Mouse (Mus musculus) 3T3-L1 (cell line): ENCODE data around the gene Asprv1.

Experiments
- DNase-seq: peaks from one replicate; pipeline ENCODE4 v3.0.0-alpha.2; 2015; ENCODE audit warnings: low read depth, low spot score

Gene Asprv1

DNA sequence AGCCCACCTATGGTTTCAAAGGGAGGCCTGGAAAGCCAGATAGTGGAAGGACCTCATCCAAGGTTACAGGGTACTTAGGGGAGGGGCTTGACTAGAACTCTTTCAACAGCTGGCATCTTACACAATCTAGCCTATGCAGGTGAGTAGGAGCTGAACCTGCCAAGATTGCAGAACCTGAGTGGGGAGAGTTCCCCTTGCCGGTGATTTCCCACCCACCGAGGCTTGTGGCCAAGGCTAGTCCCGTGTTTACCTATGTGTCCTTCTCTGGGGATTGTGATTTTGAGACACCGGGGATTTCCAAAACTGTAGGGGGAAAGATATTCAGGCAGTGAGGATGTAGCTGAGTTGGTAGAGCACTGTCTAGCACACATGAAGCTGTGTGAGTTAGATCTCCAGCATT lies 12.7 kb upstream of the Asprv1 start:
- no peak for DNase-seq

- no peak for DNase-seq
Observed at GRCm38 (mm10) chr6:86623201-86623600, 4.8 kb upstream of the Asprv1 start.

DNA sequence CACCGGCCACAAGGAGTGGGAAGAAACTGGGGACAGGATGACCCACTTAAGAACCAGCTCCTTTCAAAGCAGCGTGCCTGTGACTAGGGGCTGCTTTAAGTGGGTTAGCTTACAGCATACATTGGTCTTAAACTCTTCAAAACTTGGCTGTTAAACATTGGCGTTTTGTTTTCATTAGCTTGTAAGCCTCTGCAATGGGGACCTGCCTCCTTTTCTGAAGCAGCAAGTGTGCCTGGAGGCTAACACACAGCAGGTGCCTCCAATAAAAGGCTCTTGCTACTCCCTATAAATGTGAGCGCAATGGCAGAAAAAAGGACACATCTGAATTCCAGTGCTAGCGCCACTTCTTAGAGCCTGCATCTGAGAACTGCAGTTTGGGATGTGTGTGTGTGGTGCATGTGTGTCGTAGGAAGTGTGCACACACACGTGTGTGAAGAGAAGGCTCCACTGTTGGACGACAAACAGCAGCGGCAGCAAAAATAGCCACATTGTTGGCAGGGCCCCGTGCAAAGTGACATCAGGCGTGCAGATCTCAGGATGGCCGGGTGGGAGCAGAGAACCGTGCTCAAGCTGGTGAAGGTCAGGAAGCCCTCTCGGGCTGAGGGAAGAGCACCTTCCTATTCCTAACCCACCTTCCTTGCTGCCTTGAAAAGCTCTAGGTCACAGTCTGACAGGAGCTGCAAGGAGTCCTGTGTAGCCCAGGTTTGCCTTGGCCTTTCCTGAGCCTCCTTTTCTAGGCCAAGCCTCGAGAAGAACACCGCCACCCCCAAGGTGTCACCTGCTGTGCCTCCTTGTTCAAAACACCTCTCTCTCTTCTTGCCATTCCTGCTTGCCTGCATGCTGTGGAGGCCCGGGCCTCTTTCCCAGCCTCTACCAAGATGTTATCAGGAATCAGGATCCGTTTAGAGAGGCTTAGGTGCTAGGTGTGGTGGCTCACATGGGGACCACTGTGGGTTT lies 3.6 kb upstream of the Asprv1 start:
- no peak for DNase-seq

DNA sequence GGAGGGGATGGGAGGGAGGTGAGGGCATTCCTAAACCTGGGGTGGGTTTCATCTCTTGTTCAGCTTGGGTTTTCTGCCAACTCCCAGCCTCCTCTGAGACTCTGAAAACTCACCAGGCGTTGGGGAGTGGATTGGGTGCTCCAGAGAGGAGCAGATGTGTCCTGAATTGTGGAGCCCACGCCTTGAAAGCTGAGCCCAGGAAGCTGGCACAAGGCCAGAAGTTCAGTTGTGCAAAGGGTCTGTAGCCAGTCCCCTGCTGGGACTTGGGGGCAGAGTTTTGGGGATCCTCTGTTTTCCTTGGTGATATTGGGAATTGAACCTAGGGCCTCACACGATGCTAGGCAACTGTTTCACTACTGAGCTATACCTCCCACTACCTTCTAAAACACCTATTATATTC lies 2.2 kb downstream of the Asprv1 start:
- no peak for DNase-seq

DNA sequence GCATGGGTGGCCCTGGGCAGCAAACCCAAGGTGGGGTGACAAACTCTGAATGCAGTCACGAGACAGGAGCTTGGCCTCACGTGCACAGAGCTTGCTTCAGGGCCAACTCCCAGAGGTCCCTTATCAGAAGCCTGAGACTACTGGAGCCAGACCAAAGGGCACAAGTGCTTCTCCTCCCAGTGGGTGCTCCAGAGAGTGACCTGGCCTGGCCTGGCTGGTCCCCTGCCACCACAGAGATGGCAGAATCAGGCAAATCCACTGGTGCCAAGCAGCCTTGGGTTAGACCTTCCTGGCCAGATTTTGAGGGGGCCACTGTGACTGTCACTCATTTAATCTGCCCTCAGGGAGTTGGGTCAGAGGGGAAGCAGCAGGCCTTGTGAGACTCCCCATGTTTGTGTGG lies 8.5 kb downstream of the Asprv1 start:
- no peak for DNase-seq

- no peak for DNase-seq
Observed at GRCm38 (mm10) chr6:86637171-86637835, 9.3 kb downstream of the Asprv1 start.

GRCm38 (mm10) chr6:86637860-86638259 lies 9.9 kb downstream of the Asprv1 start:
- DNase-seq = peak; percentile 67

GRCm38 (mm10) chr6:86638434-86638833 lies 10.5 kb downstream of the Asprv1 start:
- DNase-seq = peak; percentile 56

DNA sequence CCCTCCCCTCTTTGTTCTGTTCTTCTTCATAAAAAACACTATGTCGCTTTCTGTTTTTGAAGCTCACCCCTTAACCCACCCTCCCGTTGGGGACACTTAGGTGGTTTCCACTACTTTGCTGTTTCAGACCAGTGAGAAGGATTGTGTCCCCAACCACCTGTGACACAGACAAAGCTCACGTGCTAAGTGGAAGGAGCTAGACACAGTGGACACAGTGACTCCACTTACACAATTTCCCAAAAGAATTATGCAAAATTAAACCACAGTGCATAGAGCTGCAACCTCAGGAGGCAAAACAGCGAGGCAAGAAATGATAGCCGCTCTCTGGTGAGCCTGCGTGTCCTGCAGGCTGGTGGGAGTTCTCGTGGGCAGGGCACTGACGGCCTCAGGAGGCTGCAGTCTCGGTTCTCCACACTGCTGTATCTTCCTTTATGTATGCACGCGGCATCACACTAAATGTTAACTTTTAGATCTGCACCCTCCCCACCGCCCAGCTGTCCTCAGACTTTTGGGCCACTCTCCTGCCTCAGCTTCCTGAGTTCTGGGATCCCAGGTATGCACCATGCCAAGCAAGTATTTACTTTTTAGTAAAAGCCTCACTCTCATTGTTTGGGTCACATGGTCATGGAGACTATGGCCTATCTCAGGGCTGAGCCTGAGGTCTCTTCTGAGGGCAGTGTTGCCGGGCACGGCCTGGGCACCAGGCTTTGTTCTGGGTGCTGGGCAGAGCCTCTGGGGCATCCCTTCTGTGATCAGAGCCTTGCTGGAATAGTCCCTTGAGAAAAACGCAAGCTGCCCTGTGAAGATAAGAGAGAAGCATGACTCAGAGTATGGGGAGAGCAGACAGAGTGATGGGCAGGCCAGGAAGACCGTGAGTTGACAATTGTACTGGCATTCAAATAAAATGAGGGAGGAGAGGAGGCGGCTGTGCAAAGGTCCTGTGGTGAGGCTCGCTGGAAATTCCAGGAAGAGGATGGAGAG lies 11.5 kb downstream of the Asprv1 start:
- peak; percentile 48 for DNase-seq

DNA sequence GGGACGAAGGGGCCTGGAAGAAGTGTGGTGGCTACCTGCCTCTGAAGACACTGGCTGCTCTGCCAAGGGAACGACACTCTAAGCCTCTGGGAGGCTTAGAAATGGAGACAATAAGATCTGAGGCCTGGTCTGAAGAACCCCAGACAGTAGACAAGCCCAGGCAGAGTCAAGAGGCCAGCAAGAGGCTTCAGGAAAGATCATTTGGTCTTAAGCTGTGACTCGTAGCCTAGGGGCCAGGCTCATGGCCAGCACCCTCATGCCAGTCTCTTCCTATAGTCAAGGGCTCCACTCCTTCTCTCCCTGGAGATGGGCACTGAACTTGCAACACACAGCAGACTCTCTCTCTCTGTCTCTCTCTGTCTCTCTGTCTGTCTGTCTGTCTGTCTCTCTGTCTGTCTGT lies 12.2 kb downstream of the Asprv1 start:
- peak; percentile 56 for DNase-seq

- no peak for DNase-seq
Observed at GRCm38 (mm10) chr6:86640776-86641175, 12.8 kb downstream of the Asprv1 start.

DNA sequence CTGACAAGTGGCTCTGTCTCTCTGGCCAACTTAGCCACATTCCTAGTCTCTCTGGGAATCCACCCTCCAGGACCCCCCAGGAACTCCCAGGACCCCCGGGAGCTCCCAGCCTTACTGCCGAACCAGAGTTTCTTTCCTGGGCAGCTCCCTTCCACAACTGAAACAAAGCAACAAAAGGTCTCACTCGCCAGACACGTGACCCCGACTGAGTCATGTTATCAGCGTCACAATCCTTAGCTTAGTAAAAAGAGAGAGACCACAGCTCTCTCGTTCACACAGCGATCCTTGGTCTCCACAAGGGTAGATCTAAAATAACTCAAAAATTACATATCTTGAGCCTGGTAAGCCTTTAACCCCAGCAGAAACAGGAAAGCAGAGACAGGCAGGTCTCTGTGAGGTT lies 13.8 kb downstream of the Asprv1 start:
- DNase-seq = no peak

DNA sequence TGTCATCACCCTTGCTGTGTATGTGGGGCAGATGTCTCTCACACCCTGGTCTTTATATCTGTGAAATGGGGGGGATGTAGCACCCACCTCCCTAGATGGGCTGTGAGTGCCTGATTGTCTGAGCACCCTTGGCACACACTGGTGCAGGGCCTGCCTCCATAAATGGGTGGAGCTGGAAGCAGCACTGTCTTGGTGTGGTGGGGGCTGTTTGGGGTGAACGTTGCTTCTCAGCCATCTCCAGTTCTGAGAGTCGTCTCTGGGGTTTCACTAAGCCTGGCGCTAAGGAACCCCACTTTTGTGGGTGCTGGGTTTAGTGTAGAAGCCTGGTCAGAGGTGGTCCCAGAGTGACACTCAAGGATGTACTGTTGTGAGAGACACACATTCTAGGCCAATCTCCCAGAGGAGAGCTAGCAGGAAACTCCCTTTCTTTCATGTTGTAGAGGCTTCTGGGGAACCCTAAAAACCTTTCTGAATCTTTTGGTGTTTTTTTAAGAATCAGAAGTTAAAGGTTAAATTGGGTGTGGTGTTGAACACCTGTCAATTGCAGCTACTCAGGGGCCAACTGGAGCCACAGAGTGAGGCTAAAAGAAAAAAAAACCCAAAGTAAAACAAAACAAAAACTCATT lies 16.9 kb downstream of the Asprv1 start:
- no peak for DNase-seq

DNA sequence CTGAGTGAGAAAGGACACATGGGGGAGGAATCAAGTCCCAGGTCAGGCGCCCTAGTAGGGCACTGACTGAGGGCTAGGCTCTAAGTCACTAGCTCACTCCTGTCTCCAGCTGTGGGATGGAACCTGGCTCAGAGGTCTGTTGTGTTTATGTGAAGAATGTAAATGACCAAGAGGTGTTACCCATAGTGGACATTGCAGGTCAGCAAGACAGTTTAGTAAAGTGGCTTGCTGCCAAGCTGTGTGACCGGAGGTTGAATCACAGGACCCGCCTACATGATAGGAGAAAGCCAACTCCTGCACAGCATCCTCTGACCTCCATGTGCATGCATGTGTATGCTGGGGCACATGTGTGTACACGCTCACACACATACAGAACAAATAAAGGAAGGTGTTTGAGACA lies 17.6 kb downstream of the Asprv1 start:
- peak; percentile 53 for DNase-seq

DNA sequence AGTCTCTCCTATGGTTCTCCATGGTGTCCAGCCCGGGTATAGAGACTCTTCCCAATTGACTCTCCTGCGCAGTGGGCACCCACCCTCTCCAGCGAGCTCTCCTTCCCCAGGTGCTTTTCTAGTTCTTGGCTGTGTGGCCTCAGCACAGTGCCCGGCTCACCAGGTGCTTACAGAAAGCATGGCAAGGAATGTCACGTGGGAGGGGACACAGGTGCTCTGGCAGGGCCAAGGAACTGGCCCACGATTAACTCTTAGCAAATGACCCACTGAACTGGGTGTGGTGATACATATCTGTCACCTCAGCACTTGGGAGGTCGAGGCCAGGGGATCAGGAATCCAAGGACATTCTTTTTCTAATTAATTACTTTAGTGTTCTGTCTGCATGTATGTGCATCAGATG lies 18.2 kb downstream of the Asprv1 start:
- no peak for DNase-seq

DNA sequence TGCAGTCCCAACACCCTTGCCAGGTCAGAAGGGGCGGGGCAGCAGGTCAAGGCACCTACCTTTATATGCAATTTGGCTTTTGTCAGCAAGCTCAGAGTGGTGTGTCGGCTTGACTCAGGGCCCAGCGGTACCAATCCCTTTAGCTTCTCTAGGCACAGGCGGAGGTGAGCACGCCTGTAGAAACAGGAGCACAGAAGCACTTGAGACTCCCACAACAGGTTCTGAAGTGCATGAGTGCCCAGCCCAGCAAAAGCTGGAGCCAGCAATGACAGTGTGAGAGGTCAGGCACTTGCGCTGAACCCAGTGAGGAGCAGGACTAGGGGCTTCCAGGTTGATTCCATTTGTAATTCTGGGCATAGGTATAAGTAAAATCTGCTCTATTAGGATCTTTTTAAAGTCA lies 25.1 kb downstream of the Asprv1 start:
- no peak for DNase-seq

DNA sequence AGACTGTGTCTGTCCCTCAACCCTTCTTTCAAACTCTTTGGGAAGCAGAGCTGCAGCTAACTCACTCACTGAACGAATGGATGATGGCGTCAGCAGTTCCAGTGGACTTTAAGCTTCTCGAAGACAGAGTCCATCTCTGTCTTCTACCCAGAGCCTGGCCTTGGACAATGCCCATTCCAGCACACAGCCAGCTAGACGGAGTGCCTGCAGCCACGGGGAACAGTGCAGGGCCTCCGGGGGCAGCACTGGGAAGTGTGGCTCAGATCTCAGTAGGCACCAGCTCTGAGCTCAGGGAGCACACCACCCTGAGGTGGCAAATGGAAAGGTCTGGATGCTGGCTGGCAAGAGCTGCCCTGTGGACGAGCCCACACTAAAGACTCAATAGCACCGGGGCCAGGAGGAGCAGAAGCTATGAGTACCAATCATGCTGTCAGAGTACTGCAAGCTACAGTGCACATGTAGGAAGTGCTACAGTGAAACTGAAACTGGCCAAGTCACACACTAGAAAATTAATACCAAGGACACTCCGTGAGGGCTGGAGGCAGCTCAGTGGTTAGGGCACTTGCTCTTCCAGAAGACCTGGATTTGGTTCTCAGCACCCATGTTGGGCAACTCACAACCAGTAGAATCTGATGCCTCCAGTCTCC lies 26.4 kb downstream of the Asprv1 start:
- no peak for DNase-seq

DNA sequence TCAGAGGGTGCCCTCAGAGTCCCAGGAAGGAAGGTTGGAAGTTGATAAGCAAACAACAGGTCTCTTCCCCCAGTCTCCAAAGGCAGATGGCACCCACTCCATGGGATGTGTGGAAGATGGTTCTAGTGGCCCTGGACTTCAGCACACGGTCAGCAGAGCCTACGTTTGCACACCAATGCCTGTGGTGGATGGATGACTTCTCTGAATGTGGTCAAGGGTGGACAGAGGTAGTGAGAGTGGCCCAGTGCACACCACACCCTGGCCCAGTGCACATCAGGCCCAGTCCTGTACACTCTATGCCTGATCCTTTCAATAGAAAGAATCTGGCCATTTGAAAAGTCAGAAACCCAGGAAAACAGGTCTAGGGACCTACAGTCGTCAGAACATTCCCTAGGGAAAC lies 30.5 kb downstream of the Asprv1 start:
- DNase-seq = no peak

GRCm38 (mm10) chr6:86660161-86660877 lies 32.4 kb downstream of the Asprv1 start:
- no peak for DNase-seq

GRCm38 (mm10) chr6:86665076-86665475 lies 37.1 kb downstream of the Asprv1 start:
- no peak for DNase-seq
